Mouse (Mus musculus): Measurements from ENCODE around the gene Icam2.

- no peak for TF ChIP-seq POLR2A (IDR thresholded peaks at IDR 0.05; ENCODE audit: low read depth, low read length)
- TF ChIP-seq CTCF (IDR thresholded peaks at IDR 0.05; ENCODE audit: borderline replicate concordance, insufficient read depth, low read length), result no peak
These were observed 38.6 kb upstream of the Icam2 start for GRCm38 (mm10) chr11:106426447-106426846.

Data from embryonic fibroblast, embryonic 13.5 days (primary cell).